Mouse (Mus musculus) layer of hippocampus, adult 9-11 months (tissue): ENCODE results near the gene Cd200.

Source experiments
- DNase-seq: peaks from one replicate; pipeline ENCODE4 v3.0.0; 2022

Gene Cd200

GRCm38 (mm10) chr16:45334376-45334765 is 74.5 kb downstream of the Cd200 start:
- no peak for DNase-seq

GRCm38 (mm10) chr16:45333678-45334375 is 75.0 kb downstream of the Cd200 start:
- DNase-seq: no peak

GRCm38 (mm10) chr16:45332591-45332990 is 76.3 kb downstream of the Cd200 start:
- no peak for DNase-seq
